Mouse (Mus musculus): Measurements from ENCODE around the gene Fam222b. TPM values are rescaled to one million over a fixed set of nuclear protein-coding genes. Genes with fewer than 3 reads are reported as not detected.
A peak's percentile ranks its signal among the peaks of the same experiment; 100 is the strongest.

Gene Fam222b
- polyA plus RNA-seq, 1 experiment from 2014 or later = 21.8 TPM

- H3K4me1 ChIP-seq (ENCODE audit: control insufficient read depth, insufficient read depth, low read length) = peaks cover 16% of the 10 kb centered on the region
- H3K27me3 ChIP-seq (ENCODE audit: control insufficient read depth, insufficient read depth, low read length) = no peaks in the 10 kb centered on the region
- no peak overlapping the region; the same call in 1 of the 2 replicates for H3K9ac ChIP-seq (ENCODE audit: low read length)
- no peak overlapping the region for H3K4me2 ChIP-seq (ENCODE audit: low read depth, severe bottlenecking)
- no peak overlapping the region for H3K4me3 ChIP-seq (ENCODE audit: low read depth, low read length)
- H3K9me3 ChIP-seq (ENCODE audit: control insufficient read depth, low read length) = no peaks in the 10 kb centered on the region
- no peak overlapping the region for H3K27ac ChIP-seq (replicated peaks; ENCODE audit: low read depth, low read length)
- WGBS = 90% methylated on average over 18 of the region's 18 CpGs
- no peak for DNase-seq (ENCODE audit: low spot score)
- peaks cover 23% of the 10 kb centered on the region for H3K36me3 ChIP-seq (ENCODE audit: control insufficient read depth, insufficient read depth, low read length)
- no peak for ATAC-seq (ENCODE audit: insufficient number of reproducible peaks, low FRiP score, low TSS enrichment, low read depth)
Observed at GRCm38 (mm10) chr11:78160171-78160570, 65.7 kb downstream of the Fam222b start.

GRCm38 (mm10) chr11:78160675-78161074, 66.2 kb downstream of the Fam222b start:
- no peak overlapping the region for H3K4me3 ChIP-seq (ENCODE audit: low read depth, low read length)
- H3K4me2 ChIP-seq (ENCODE audit: low read depth, severe bottlenecking) = no peak overlapping the region
- no peak overlapping the region for H3K9ac ChIP-seq (ENCODE audit: low read length)
- no peaks in the 10 kb centered on the region for H3K9me3 ChIP-seq (ENCODE audit: control insufficient read depth, low read length)
- WGBS = 91% methylated on average over 3 of the region's 3 CpGs
- DNase-seq (ENCODE audit: low spot score) (no peak), ATAC-seq (ENCODE audit: insufficient number of reproducible peaks, low FRiP score, low TSS enrichment, low read depth) (no peak)
- no peaks in the 10 kb centered on the region for H3K27me3 ChIP-seq (ENCODE audit: control insufficient read depth, insufficient read depth, low read length)
- H3K4me1 ChIP-seq (ENCODE audit: control insufficient read depth, insufficient read depth, low read length) = peaks cover 16% of the 10 kb centered on the region
- H3K27ac ChIP-seq (replicated peaks; ENCODE audit: low read depth, low read length) = no peak overlapping the region
- H3K36me3 ChIP-seq (ENCODE audit: control insufficient read depth, insufficient read depth, low read length) = peaks cover 22% of the 10 kb centered on the region

GRCm38 (mm10) chr11:78161169-78161568, 66.7 kb downstream of the Fam222b start:
- H3K27ac ChIP-seq (replicated peaks; ENCODE audit: low read depth, low read length) = no peak overlapping the region
- H3K4me3 ChIP-seq (ENCODE audit: low read depth, low read length) = no peak overlapping the region
- no peaks in the 10 kb centered on the region for H3K9me3 ChIP-seq (ENCODE audit: control insufficient read depth, low read length)
- no peaks in the 10 kb centered on the region for H3K27me3 ChIP-seq (ENCODE audit: control insufficient read depth, insufficient read depth, low read length)
- peaks cover 21% of the 10 kb centered on the region for H3K4me1 ChIP-seq (ENCODE audit: control insufficient read depth, insufficient read depth, low read length)
- no peak overlapping the region for H3K9ac ChIP-seq (ENCODE audit: low read length)
- DNase-seq (ENCODE audit: low spot score) = no peak
- WGBS = 89% methylated on average over 14 of the region's 14 CpGs
- H3K4me2 ChIP-seq (ENCODE audit: low read depth, severe bottlenecking) = no peak overlapping the region
- ATAC-seq (ENCODE audit: insufficient number of reproducible peaks, low FRiP score, low TSS enrichment, low read depth) = no peak
- H3K36me3 ChIP-seq (ENCODE audit: control insufficient read depth, insufficient read depth, low read length) = peaks cover 22% of the 10 kb centered on the region

- Histone ChIP-seq H3K27ac (replicated peaks; ENCODE audit: low read depth, low read length) (peak overlapping the region; percentile 23; the same call in 1 of the 2 replicates), H3K36me3 (ENCODE audit: control insufficient read depth, insufficient read depth, low read length) (peaks cover 22% of the 10 kb centered on the region), H3K4me1 (ENCODE audit: control insufficient read depth, insufficient read depth, low read length) (peaks cover 23% of the 10 kb centered on the region), H3K9me3 (ENCODE audit: control insufficient read depth, low read length) (no peaks in the 10 kb centered on the region), H3K27me3 (ENCODE audit: control insufficient read depth, insufficient read depth, low read length) (no peaks in the 10 kb centered on the region), H3K4me3 (ENCODE audit: low read depth, low read length) (no peak overlapping the region), H3K4me2 (ENCODE audit: low read depth, severe bottlenecking) (no peak overlapping the region), H3K9ac (ENCODE audit: low read length) (0 out of 2 replicates have a peak overlapping the region, but pooled peaks have one; percentile 18)
- 68% methylated on average over 4 of the region's 4 CpGs for whole genome bisulfite sequencing
- DNase-seq (ENCODE audit: low spot score) (no peak), ATAC-seq (ENCODE audit: insufficient number of reproducible peaks, low FRiP score, low TSS enrichment, low read depth) (no peak)
Observed at GRCm38 (mm10) chr11:78161968-78162367, 67.5 kb downstream of the Fam222b start.

- H3K9me3 ChIP-seq (ENCODE audit: control insufficient read depth, low read length) = no peaks in the 10 kb centered on the region
- H3K27ac ChIP-seq (replicated peaks; ENCODE audit: low read depth, low read length) = peak overlapping the region; percentile 23; the same call in 1 of the 2 replicates
- 60% methylated on average over 6 of the region's 6 CpGs for WGBS
- H3K9ac ChIP-seq (ENCODE audit: low read length) = no peak overlapping the region
- H3K4me1 ChIP-seq (ENCODE audit: control insufficient read depth, insufficient read depth, low read length) = peaks cover 23% of the 10 kb centered on the region
- peak overlapping the region; percentile 61 for H3K4me2 ChIP-seq (ENCODE audit: low read depth, severe bottlenecking)
- H3K4me3 ChIP-seq (ENCODE audit: low read depth, low read length) = peak overlapping the region; percentile 99; the same call in 1 of the 2 replicates
- peaks cover 22% of the 10 kb centered on the region for H3K36me3 ChIP-seq (ENCODE audit: control insufficient read depth, insufficient read depth, low read length)
- ATAC-seq (ENCODE audit: insufficient number of reproducible peaks, low FRiP score, low TSS enrichment, low read depth) (no peak), DNase-seq (ENCODE audit: low spot score) (no peak)
- H3K27me3 ChIP-seq (ENCODE audit: control insufficient read depth, insufficient read depth, low read length) = no peaks in the 10 kb centered on the region
Observed at GRCm38 (mm10) chr11:78162504-78162903, 68.0 kb downstream of the Fam222b start.

GRCm38 (mm10) chr11:78163045-78163444, 68.6 kb downstream of the Fam222b start:
- Histone ChIP-seq H3K27me3 (ENCODE audit: control insufficient read depth, insufficient read depth, low read length) (no peaks in the 10 kb centered on the region), H3K4me1 (ENCODE audit: control insufficient read depth, insufficient read depth, low read length) (peaks cover 23% of the 10 kb centered on the region), H3K4me3 (ENCODE audit: low read depth, low read length) (peak overlapping the region; percentile 99), H3K9me3 (ENCODE audit: control insufficient read depth, low read length) (no peaks in the 10 kb centered on the region), H3K36me3 (ENCODE audit: control insufficient read depth, insufficient read depth, low read length) (peaks cover 22% of the 10 kb centered on the region), H3K27ac (replicated peaks; ENCODE audit: low read depth, low read length) (peak overlapping the region; percentile 99), H3K9ac (ENCODE audit: low read length) (peak overlapping the region; percentile 49), H3K4me2 (ENCODE audit: low read depth, severe bottlenecking) (peak overlapping the region; percentile 61)
- 67% methylated on average over 2 of the region's 2 CpGs for WGBS
- DNase-seq (ENCODE audit: low spot score) = no peak
- no peak for ATAC-seq (ENCODE audit: insufficient number of reproducible peaks, low FRiP score, low TSS enrichment, low read depth)

- WGBS = under 1% methylated on average over 22 of the region's 22 CpGs
- Histone ChIP-seq H3K27me3 (ENCODE audit: control insufficient read depth, insufficient read depth, low read length) (no peaks in the 10 kb centered on the region), H3K4me2 (ENCODE audit: low read depth, severe bottlenecking) (peak overlapping the region; percentile 61), H3K4me1 (ENCODE audit: control insufficient read depth, insufficient read depth, low read length) (peaks cover 23% of the 10 kb centered on the region), H3K4me3 (ENCODE audit: low read depth, low read length) (peak overlapping the region; percentile 99), H3K27ac (replicated peaks; ENCODE audit: low read depth, low read length) (peak overlapping the region; percentile 99), H3K9me3 (ENCODE audit: control insufficient read depth, low read length) (no peaks in the 10 kb centered on the region), H3K36me3 (ENCODE audit: control insufficient read depth, insufficient read depth, low read length) (peaks cover 22% of the 10 kb centered on the region), H3K9ac (ENCODE audit: low read length) (peak overlapping the region; percentile 98)
- ATAC-seq (ENCODE audit: insufficient number of reproducible peaks, low FRiP score, low TSS enrichment, low read depth) (peak; percentile 70), DNase-seq (ENCODE audit: low spot score) (peak; percentile 88)
Observed at GRCm38 (mm10) chr11:78163681-78164603, 69.5 kb downstream of the Fam222b start.

- Histone ChIP-seq H3K4me3 (ENCODE audit: low read depth, low read length) (peak overlapping the region; percentile 99), H3K27ac (replicated peaks; ENCODE audit: low read depth, low read length) (peak overlapping the region; percentile 99), H3K4me1 (ENCODE audit: control insufficient read depth, insufficient read depth, low read length) (peaks cover 23% of the 10 kb centered on the region), H3K4me2 (ENCODE audit: low read depth, severe bottlenecking) (peak overlapping the region; percentile 61), H3K27me3 (ENCODE audit: control insufficient read depth, insufficient read depth, low read length) (no peaks in the 10 kb centered on the region), H3K9ac (ENCODE audit: low read length) (peak overlapping the region; percentile 98), H3K9me3 (ENCODE audit: control insufficient read depth, low read length) (no peaks in the 10 kb centered on the region), H3K36me3 (ENCODE audit: control insufficient read depth, insufficient read depth, low read length) (peaks cover 22% of the 10 kb centered on the region)
- no peak for ATAC-seq (ENCODE audit: insufficient number of reproducible peaks, low FRiP score, low TSS enrichment, low read depth)
- WGBS = under 1% methylated on average over 14 of the region's 14 CpGs
- no peak for DNase-seq (ENCODE audit: low spot score)
Observed at GRCm38 (mm10) chr11:78164604-78164923, 70.1 kb downstream of the Fam222b start.

All from limb, embryonic 11.5 days (tissue).